In genomic region chr7:121534386-121534785, GRCm38 (mm10) we compare ENCODE assay signal across 17 mouse cellular contexts.
DNase-seq lines count a peak whose midpoint lies in the region; ATAC-seq lines count a peak whose summit lies in the region.
"Had no signal": no experiment of that assay in that cellular context is flagged by ENCODE, and none has a peak within 500 bp of the region (broad histone marks: within the 10 kb centered on the region; RNA-seq: fewer than 3 reads in every experiment).

No protein-coding gene starts in this region.

- DNase-seq in cerebellum, adult 11 months: no peak
- peak; percentile 12 to 17 for DNase-seq in cerebellum, adult 18-20 months
- DNase-seq in cerebellum, postnatal 25 days: peak; percentile 71 to 82
- peak; percentile 61 for DNase-seq in left cerebral cortex, postnatal 4 days
- DNase-seq in gastrocnemius, postnatal 36 days: no peak
- DNase-seq in spleen, postnatal 10 days (ENCODE audit: low spot score in 2 of 2): no peak
- DNase-seq: adrenal gland, postnatal 10 days; gastrocnemius, postnatal 25 days; kidney, adult 11 months; kidney, postnatal 10 days; liver, postnatal 0 days; thymus, adult 2 months had no signal

- ATAC-seq in cerebellum, adult (ENCODE audit: insufficient number of reproducible peaks, low FRiP score, low TSS enrichment): peak; percentile 31; the same call in 1 of the 2 replicates
- ATAC-seq in megakaryocyte-erythroid progenitor cell, adult 5-6 weeks (replicated peaks; ENCODE audit: low FRiP score, low TSS enrichment, poor library complexity, severe bottlenecking): no peak
- ATAC-seq: activated CD4-positive, CD25-positive, alpha-beta regulatory T cell, adult 4 months; forebrain, embryonic 13.5 days; liver, postnatal 0 days; Patski had no signal

- intact Hi-C loops in left cerebral cortex, postnatal 4 days (cut with DNase I): no loop called here
- intact Hi-C loops in gastrocnemius, postnatal 36 days (cut with DNase I): no loop called here

Comparison
In these comparisons a context has a peak if more than half of its experiments do, and no peak if none do; other contexts are left out.
1. DNase-seq: peak in cerebellum, adult 18-20 months (2 of 2), cerebellum, postnatal 25 days (2 of 2) and left cerebral cortex, postnatal 4 days (single experiment); none in cerebellum, adult 11 months (single experiment), gastrocnemius, postnatal 36 days (0 of 2) and spleen, postnatal 10 days (0 of 2).